Mouse (Mus musculus) cerebellum, postnatal 4 days (tissue): Measurements from ENCODE around the gene Nfib.

ENCODE experiments used
- DNase-seq, 2 experiments: peaks; one replicate each; pipeline ENCODE4 v3.0.0; 2022; ENCODE audit warnings: low spot score in 2 of 2, mixed read lengths in 1 of 2

Gene Nfib

GRCm38 (mm10) chr4:82466144-82466543 is 239.4 kb downstream of the Nfib start:
- DNase-seq: no peak

GRCm38 (mm10) chr4:82464051-82464632 is 241.4 kb downstream of the Nfib start:
- DNase-seq: no peak

DNA sequence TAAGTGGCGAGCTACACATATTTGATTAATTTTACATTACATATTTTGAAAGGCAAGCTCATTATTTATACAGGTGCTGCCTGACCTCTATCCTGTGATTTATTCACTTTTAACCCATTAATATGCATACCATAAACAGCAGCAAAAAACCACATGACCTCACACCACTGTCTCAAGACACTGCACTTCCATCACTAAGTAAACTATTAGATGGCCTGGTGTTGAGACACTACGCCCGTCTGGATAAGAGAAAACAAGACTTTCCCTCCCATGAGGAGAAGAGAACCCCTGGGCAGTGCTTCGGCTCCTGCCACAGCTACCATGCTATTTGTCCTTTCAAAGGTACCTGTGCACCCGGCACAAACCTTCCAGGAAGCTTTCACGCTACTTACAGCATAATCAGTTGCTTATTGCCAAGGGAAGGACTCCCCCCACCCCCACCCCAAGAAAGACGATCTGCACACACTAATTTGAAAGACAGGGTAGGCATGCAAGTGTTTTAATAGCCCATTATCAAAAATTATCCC is 242.3 kb downstream of the Nfib start:
- DNase-seq: no peak

- DNase-seq: no peak
Observed at GRCm38 (mm10) chr4:82461676-82462075, 243.9 kb downstream of the Nfib start.

DNA sequence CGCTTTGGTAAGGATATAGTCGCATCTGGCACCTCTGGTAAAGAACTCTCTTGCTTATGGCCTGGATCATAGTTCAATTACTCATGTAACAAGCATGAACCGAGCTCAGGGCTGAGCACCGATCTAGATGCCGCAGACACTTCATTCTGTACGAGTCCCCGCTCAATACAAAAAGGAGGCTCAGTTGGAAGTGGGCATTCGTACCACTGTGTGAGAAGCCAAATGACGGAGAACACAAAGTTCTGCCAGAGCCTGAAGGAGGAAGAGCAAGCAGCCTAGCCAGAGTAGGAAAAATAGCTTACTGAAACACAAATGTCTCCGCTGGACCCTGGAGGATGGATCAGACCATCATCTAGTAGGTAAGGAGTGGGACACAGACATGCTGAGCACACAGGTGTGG is 246.7 kb downstream of the Nfib start:
- DNase-seq: no peak

DNA sequence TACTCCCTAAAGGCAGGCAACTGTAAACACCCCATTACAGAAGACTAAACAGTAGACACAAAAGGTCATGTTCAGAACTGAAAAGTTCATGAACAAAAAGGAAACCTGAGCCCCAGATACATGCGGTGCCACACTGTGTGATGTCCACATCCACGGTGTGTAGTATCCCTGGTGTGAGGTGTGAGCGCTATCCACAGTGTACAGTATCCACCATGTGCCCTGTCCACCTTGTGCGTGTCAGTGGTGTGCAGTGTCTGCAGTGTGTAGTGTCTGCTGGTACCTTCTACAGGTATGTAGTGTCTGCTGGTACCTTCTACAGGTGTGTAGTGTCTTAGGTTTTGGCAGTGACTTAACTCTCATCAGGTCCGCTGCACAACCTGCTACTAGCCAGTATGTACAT is 248.6 kb downstream of the Nfib start:
- DNase-seq: no peak

DNA sequence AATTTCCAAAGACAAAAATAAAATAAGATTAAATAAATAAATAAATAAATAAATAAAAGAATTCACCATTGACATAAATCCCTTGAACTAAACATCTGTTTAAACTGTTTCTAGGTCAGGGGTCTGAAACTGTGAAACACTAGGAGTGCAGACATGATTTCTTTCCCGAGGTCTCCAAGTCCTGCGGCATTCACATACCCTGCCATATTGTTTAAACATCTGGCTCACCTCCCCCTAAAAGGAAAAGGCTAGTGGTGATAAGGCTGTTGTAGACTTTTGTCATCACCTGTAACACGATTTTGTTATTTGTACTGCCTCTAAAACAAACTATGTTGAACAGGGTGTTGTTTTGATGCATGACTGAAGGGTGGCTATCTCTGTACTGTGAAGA is 249.2 kb downstream of the Nfib start:
- no peak for DNase-seq

- DNase-seq: no peak
Observed at GRCm38 (mm10) chr4:82455617-82456322, 249.8 kb downstream of the Nfib start.

DNA sequence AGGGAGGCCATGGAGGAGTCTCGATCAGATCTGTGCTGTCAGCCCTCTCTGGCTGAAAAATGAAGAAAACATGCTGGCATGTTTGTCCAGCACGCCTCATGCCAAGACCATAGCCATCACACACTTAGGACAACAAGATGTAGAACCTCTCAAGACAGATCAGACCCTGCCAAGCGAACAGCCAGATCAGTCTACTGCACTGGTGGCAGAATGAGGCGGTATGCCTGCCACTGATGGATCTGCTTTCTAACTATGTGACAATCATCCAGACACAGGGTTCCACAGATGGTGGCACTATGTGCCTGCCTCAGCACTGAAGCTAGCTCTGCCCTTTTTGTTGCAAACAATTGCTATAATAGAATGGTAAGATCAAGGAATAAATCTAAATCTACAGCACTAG is 250.6 kb downstream of the Nfib start:
- DNase-seq: no peak

GRCm38 (mm10) chr4:82453341-82453740 is 252.2 kb downstream of the Nfib start:
- DNase-seq: no peak

DNA sequence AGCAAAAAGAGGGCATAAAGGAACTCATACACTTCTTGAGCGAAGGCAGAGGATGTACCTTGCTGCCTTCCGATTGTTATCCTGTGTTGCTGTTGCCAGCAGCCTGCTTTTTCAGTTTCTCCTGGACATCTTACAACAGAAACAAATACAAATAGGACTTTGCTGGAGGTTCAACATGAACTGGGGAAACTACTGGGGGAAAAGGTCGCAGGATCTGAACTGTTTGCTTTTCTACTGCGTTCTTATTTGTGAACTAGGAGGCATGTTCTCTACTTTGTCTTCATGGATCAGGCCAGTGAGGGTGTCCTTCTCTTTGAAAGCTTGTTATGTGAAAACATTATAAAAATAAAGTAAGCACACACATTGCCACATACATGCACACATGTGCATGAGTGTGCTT is 252.6 kb downstream of the Nfib start:
- no peak for DNase-seq

DNA sequence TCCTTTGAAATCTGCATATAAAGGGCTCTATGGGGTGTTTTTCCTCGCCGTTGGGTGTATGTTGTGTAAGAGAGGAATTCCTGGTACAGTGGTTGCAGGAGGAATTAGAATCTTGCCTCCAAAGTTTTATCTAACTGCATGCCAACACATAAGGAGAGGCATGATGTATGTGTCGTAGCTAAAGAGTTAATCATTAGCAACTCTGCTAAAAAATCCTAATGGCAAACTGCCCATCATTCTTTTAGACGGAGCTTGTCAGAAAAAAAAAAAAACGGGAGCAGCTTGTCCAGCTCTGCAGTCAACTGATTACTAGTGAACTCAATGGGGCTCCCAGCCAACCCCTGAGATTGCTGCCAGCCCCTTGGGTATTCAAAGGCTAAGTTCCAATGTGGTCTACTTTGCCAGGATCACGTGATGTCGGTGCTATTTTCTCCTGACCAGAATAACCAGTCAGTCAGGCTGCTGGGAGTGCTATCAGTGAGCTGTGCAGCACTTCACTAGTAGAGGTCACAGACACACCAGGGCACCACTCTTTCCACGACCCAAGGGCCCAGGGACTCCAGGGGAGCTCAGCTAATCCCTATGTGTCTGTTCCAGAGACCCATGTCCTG is 258.4 kb downstream of the Nfib start:
- DNase-seq: peak; percentile 39 to 79

DNA sequence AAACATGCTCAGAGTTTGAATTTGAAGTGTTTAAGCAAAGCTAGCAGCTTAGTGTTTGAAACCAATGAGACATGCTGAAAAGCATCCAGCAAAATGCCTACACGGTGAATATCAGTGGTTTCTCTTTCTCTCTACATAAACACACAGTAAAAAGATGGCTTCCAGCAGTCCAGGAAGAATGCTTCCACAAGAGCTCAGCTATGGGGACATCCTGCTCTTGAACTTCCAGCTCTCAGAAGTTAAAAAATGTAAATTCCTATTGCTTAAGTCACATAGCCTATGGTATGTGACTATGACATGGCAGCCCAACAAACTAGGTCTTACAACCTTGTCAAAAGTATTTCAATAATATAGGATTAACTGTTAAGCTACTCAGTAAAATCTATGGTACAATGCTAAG is 261.5 kb downstream of the Nfib start:
- DNase-seq: no peak

DNA sequence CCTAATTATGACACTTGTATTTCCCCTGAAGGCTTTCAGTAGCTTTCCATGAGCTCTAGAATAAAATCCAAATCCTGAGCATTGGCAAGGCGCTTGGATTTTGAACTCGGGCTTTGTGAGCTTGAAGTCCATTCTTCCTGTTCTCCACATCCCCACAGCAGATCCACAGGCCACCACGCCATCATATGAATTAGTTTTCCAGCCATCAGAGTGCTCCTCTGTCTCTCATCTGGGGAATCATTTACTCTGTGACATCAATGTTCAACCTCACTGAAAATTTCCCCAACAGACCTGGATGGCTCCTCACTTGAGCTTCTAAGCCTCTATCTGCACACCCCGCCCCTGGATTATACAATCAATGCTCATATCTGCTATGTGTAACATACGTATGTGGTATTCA is 262.1 kb downstream of the Nfib start:
- no peak for DNase-seq

GRCm38 (mm10) chr4:82443003-82443402 is 262.5 kb downstream of the Nfib start:
- DNase-seq: no peak

DNA sequence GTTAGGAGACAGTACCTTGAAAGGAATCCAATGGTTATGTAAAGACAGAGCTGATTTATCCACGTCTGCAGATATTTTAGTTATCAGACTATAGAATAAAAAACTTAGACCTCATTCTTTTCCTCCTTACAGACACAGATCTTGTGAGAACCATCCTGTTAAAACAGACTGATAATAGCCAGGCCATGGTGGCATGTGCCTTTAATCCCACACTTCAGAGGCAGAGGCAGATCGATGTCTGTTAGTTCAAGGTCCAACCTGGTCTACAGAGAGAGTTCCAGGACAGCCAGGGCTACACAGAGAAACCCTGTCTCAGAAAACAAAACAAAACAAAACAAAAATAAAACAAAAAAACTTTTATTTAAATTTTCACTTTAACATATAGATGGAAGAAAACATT is 264.9 kb downstream of the Nfib start:
- DNase-seq: no peak

- DNase-seq: no peak
Observed at GRCm38 (mm10) chr4:82439813-82440212, 265.7 kb downstream of the Nfib start.

GRCm38 (mm10) chr4:82438631-82439030 is 266.9 kb downstream of the Nfib start:
- no peak for DNase-seq

GRCm38 (mm10) chr4:82437533-82438318 is 267.8 kb downstream of the Nfib start:
- no peak for DNase-seq

GRCm38 (mm10) chr4:82436656-82437055 is 268.9 kb downstream of the Nfib start:
- no peak for DNase-seq

DNA sequence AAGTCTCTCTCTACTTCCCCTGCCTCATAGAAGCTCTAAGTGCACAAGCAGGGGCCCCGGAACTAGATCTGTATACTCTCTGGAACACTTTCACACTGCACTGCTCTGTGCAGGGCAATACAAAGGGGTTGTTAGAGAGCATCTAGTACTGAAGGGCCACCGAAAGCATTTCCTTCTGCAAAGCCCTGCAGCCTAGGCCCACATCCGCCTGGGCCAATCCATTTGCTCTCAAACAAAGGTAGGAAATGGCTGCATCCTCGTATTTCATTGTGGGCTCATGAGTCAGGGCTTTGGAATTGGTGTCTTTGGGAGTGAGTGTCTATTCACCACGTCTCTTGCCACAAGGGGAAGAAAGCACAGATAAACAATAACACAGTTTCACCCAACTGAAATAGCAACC is 269.8 kb downstream of the Nfib start:
- DNase-seq: no peak
